Mouse (Mus musculus) megakaryocyte, embryonic 14.5 days (primary cell): ENCODE results near the gene Sult2b1. TPM values are rescaled to one million over a fixed set of nuclear protein-coding genes. Genes with fewer than 3 reads are reported as not detected.
A peak's percentile ranks its signal among the peaks of the same experiment; 100 is the strongest.

Experiments used
- H3K27me3 ChIP-seq: replicated peaks from 2 replicates; pipeline ENCODE3; 2012; ENCODE audit warnings: inconsistent platforms
- H3K36me3 ChIP-seq: replicated peaks from 2 replicates; pipeline ENCODE3; 2012; ENCODE audit warnings: low read length, inconsistent platforms, mixed read lengths
- H3K4me1 ChIP-seq: 2 replicates; pipeline ENCODE4 v1.6.1; 2012; ENCODE audit warnings: inconsistent platforms
- H3K4me3 ChIP-seq: replicated peaks from 2 replicates; pipeline ENCODE3; 2012; ENCODE audit warnings: moderate library complexity, mild to moderate bottlenecking, inconsistent platforms
- H3K9me3 ChIP-seq: 2 replicates; pipeline ENCODE4 v1.6.1; 2012; ENCODE audit warnings: inconsistent platforms
- FLI1 ChIP-seq: IDR thresholded peaks from 2 replicates; pipeline ENCODE4 v1.6.1; 2012; ENCODE audit warnings: low read length, inconsistent platforms, mixed read lengths
- GATA1 ChIP-seq: IDR thresholded peaks from 3 replicates; pipeline ENCODE4 v1.6.1; 2012; ENCODE audit warnings: mixed read lengths, low read length, inconsistent platforms, borderline replicate concordance
- polyA plus RNA-seq: library from polyadenylated mRNA; stranded (reverse); fragments of >175 nt; gene quantifications from 2 replicates; pipeline ENCODE4 v1.2.3, GENCODE M21; 2012; ENCODE audit warnings: low replicate concordance; ENCODE audit not compliant: insufficient read depth

Sult2b1 gene
- polyA plus RNA-seq = 1.00 TPM in 1 of 2 replicates, not detected in the other

GRCm38 (mm10) chr7:45784524-45785372, at the start of gene Sult2b1:
Gene Sult2b1 (minus strand): TSS chr7:45784669.
- H3K27me3 ChIP-seq = peaks cover 92% of the 10 kb centered on the region
- peak within 1 kb of the TSS; percentile 92 for H3K4me3 ChIP-seq
- H3K36me3 ChIP-seq = no peaks in the 10 kb centered on the region
- TF ChIP-seq FLI1 (no peak), GATA1 (no peak)
- H3K4me1 ChIP-seq = peaks cover 50% of the 10 kb centered on the region
- H3K9me3 ChIP-seq = peaks cover 1% of the 10 kb centered on the region; the same call in 1 of the 2 replicates

GRCm38 (mm10) chr7:45833924-45834323, 49.5 kb upstream of the Sult2b1 start:
- Histone ChIP-seq H3K4me1 (peaks cover 45% of the 10 kb centered on the region), H3K27me3 (peaks cover 66% of the 10 kb centered on the region), H3K4me3 (no peak overlapping the region), H3K9me3 (peaks cover 7% of the 10 kb centered on the region; the same call in 1 of the 2 replicates), H3K36me3 (peaks cover 6% of the 10 kb centered on the region)
- TF ChIP-seq FLI1 = no peak
- no peak for TF ChIP-seq GATA1

GRCm38 (mm10) chr7:45833148-45833790, 48.8 kb upstream of the Sult2b1 start:
- H3K36me3 ChIP-seq = peaks cover 13% of the 10 kb centered on the region

GRCm38 (mm10) chr7:45832428-45832827, 48.0 kb upstream of the Sult2b1 start:
- H3K4me3 ChIP-seq = peak overlapping the region; percentile 87
- peaks cover 52% of the 10 kb centered on the region for H3K4me1 ChIP-seq
- no peak for TF ChIP-seq FLI1
- no peak for TF ChIP-seq GATA1
- peaks cover 7% of the 10 kb centered on the region; the same call in 1 of the 2 replicates for H3K9me3 ChIP-seq
- H3K27me3 ChIP-seq = peaks cover 56% of the 10 kb centered on the region
- peaks cover 21% of the 10 kb centered on the region for H3K36me3 ChIP-seq

More at GRCm38 (mm10) chr7:45833148-45833790, 48.8 kb upstream of the Sult2b1 start:
- Histone ChIP-seq H3K9me3 (peaks cover 7% of the 10 kb centered on the region; the same call in 1 of the 2 replicates), H3K27me3 (peaks cover 62% of the 10 kb centered on the region), H3K4me3 (peak overlapping the region; percentile 87), H3K4me1 (peaks cover 52% of the 10 kb centered on the region)
- TF ChIP-seq GATA1 (no peak), FLI1 (no peak)

GRCm38 (mm10) chr7:45831128-45831525, 46.7 kb upstream of the Sult2b1 start:
- Histone ChIP-seq H3K36me3 (peaks cover 34% of the 10 kb centered on the region), H3K9me3 (no peaks in the 10 kb centered on the region), H3K27me3 (peaks cover 45% of the 10 kb centered on the region), H3K4me3 (peak overlapping the region; percentile 98), H3K4me1 (peaks cover 52% of the 10 kb centered on the region)
- TF ChIP-seq GATA1 (no peak), FLI1 (no peak)

GRCm38 (mm10) chr7:45830427-45831127, 46.1 kb upstream of the Sult2b1 start, which contains the start of gene Grwd1:
Gene Grwd1 (minus strand): TSS chr7:45830944.
- Histone ChIP-seq H3K36me3 (peaks cover 39% of the 10 kb centered on the region), H3K9me3 (no peaks in the 10 kb centered on the region), H3K4me1 (peaks cover 52% of the 10 kb centered on the region), H3K4me3 (peak within 1 kb of the TSS; percentile 98), H3K27me3 (peaks cover 42% of the 10 kb centered on the region)
- TF ChIP-seq FLI1 = no peak
- TF ChIP-seq GATA1 = no peak

GRCm38 (mm10) chr7:45826631-45827030, 42.2 kb upstream of the Sult2b1 start:
- TF ChIP-seq GATA1 = no peak
- TF ChIP-seq FLI1 = no peak
- H3K9me3 ChIP-seq = no peaks in the 10 kb centered on the region
- peaks cover 41% of the 10 kb centered on the region for H3K4me1 ChIP-seq
- peaks cover 73% of the 10 kb centered on the region for H3K36me3 ChIP-seq
- H3K27me3 ChIP-seq = peaks cover 3% of the 10 kb centered on the region
- no peak overlapping the region for H3K4me3 ChIP-seq

- H3K36me3 ChIP-seq = peaks cover 74% of the 10 kb centered on the region
- no peaks in the 10 kb centered on the region for H3K27me3 ChIP-seq
- no peak for TF ChIP-seq GATA1
- TF ChIP-seq FLI1 = no peak
- no peaks in the 10 kb centered on the region for H3K9me3 ChIP-seq
- peaks cover 23% of the 10 kb centered on the region for H3K4me1 ChIP-seq
- no peak within 1 kb of the TSS for H3K4me3 ChIP-seq
Measured at GRCm38 (mm10) chr7:45824598-45824997, 40.1 kb upstream of the Sult2b1 start, which contains the start of gene Kcnj14. Gene Kcnj14 (minus strand): TSS chr7:45824782.

- TF ChIP-seq GATA1 (no peak), FLI1 (no peak)
- Histone ChIP-seq H3K4me3 (no peak overlapping the region), H3K9me3 (no peaks in the 10 kb centered on the region), H3K27me3 (peaks cover 9% of the 10 kb centered on the region), H3K4me1 (peaks cover 12% of the 10 kb centered on the region), H3K36me3 (peaks cover 38% of the 10 kb centered on the region)
Measured at GRCm38 (mm10) chr7:45820913-45821312, 36.4 kb upstream of the Sult2b1 start.
